Mouse (Mus musculus): ENCODE data around the gene Smarcd3. TPM values are rescaled to one million over a fixed set of nuclear protein-coding genes. Genes with fewer than 3 reads are reported as not detected.
A peak's percentile ranks its signal among the peaks of the same experiment; 100 is the strongest.

The Smarcd3 gene
- polyA plus RNA-seq, 1 experiment from 2014 or later, result 15.2 TPM

DNA sequence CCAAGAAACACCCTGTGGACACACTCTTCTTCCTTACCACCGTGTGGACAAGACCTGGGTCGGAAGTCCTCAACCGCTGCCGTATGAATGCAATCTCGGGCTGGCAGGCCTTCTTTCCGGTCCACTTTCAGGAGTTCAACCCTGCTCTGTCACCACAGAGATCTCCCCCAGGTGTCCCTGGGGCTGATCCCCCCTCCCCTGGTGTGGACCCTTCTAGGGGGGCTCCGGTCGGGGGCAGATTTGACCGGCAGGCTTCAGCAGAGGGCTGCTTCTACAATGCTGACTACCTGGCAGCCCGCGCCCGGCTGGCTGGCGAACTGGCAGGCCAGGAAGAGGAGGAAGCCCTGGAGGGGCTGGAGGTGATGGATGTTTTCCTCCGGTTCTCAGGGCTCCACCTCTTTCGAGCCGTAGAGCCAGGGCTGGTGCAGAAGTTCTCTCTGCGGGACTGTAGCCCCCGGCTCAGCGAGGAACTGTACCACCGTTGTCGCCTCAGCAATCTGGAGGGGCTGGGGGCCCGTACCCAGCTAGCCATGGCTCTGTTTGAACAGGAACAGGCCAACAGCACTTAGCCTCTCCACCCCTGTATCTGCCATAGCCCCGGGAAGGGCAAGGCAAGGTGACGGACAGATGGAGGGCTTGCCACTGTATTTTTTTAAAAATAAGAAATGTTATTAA is 32.3 kb downstream of the Smarcd3 start:
- Histone ChIP-seq H3K4me1 (replicated peaks; ENCODE audit: control insufficient read depth, insufficient read depth, low read length) (peaks cover 33% of the 10 kb centered on the region), H3K4me3 (ENCODE audit: low read depth, low read length) (peak overlapping the region; percentile 25; the same call in 1 of the 2 replicates), H3K4me2 (peak overlapping the region; percentile 62), H3K36me3 (ENCODE audit: control insufficient read depth, insufficient read depth, low read length) (peaks cover 14% of the 10 kb centered on the region; the same call in 1 of the 2 replicates), H3K27me3 (replicated peaks; ENCODE audit: control insufficient read depth, insufficient read depth, low read length) (peaks cover 4% of the 10 kb centered on the region), H3K9me3 (ENCODE audit: control insufficient read depth, low read length) (no peaks in the 10 kb centered on the region), H3K27ac (ENCODE audit: low read depth, low read length) (no peak overlapping the region), H3K9ac (ENCODE audit: low read depth, low read length) (peak overlapping the region; percentile 44; the same call in 1 of the 2 replicates)
- ATAC-seq (replicated peaks; ENCODE audit: low FRiP score) (no peak), DNase-seq (ENCODE audit: low spot score) (no peak)
- WGBS, result 48% methylated on average over 24 of the region's 24 CpGs

DNA sequence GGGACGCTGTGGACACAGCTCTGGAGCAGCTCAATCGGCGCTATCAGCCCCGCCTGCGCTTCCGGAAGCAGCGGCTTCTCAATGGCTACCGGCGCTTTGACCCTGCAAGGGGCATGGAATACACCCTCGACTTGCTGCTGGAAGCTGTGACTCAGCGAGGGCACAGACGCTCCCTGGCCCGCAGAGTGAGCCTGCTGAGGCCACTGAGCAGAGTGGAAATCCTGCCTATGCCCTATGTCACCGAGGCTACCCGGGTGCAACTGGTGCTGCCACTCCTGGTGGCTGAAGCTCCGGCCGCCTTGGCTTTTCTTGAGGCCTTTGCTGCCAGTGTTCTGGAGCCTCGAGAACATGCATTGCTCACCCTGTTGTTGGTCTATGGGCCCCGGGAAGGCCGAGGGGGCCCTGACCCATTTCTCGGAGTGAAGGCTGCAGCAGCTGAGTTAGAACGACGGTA is 32.9 kb downstream of the Smarcd3 start:
- ATAC-seq (replicated peaks; ENCODE audit: low FRiP score), result peak; percentile 12; the same call in 1 of the 2 replicates
- H3K4me3 ChIP-seq (ENCODE audit: low read depth, low read length), result peak overlapping the region; percentile 25
- H3K4me2 ChIP-seq, result peak overlapping the region; percentile 62
- DNase-seq (ENCODE audit: low spot score), result no peak
- H3K36me3 ChIP-seq (ENCODE audit: control insufficient read depth, insufficient read depth, low read length), result peaks cover 14% of the 10 kb centered on the region; the same call in 1 of the 2 replicates
- H3K9ac ChIP-seq (ENCODE audit: low read depth, low read length), result peak overlapping the region; percentile 44
- no peaks in the 10 kb centered on the region for H3K9me3 ChIP-seq (ENCODE audit: control insufficient read depth, low read length)
- H3K4me1 ChIP-seq (replicated peaks; ENCODE audit: control insufficient read depth, insufficient read depth, low read length), result peaks cover 33% of the 10 kb centered on the region
- peaks cover 4% of the 10 kb centered on the region for H3K27me3 ChIP-seq (replicated peaks; ENCODE audit: control insufficient read depth, insufficient read depth, low read length)
- no peak overlapping the region for H3K27ac ChIP-seq (ENCODE audit: low read depth, low read length)
- WGBS, result 23% methylated on average over 23 of the region's 23 CpGs

DNA sequence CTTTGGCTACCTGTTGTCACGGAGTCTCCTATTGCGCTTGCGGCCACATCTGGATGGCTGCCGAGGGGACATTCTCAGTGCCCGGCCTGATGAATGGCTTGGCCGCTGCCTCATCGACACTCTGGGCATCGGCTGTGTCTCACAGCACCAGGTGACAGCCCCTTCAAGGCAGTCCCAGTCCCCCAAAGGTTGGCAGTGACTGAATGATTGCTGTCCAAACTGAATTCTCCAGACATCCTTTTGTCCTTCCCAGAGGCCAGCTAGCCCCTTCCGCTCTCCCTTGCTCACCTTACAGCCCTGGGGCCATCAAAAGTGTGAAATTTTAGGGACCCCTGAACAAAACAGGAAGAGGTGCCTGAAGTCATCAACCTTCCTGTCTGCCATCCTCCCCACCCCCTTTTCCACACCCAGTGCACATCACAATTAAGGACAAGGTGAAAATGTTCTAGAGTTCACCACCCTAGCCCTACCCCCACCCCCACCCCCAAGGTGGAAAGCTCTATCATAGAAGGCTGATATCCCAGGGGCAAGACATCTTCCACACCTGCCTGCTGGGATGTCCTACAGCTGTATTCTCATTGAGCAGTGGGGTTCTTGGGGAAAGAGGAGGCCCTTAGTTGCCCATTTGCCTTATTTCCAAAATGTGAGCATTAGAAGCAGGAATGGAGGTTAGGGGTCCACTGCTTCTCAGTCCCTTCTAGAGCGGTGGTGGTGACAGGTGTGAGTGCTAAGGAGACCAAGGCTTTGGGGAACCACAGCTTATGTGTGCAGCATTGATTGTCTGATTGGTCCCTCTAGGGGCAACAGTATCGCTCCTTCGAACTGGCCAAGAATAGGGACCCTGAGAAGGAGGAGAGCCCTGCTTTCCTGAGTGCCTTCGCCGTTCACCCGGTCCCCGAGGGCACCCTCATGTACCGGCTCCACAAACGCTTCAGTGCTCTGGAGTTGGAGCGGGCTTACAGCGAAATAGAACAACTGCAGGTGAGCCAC is 34.4 kb downstream of the Smarcd3 start:
- ATAC-seq (replicated peaks; ENCODE audit: low FRiP score), result no peak
- H3K27me3 ChIP-seq (replicated peaks; ENCODE audit: control insufficient read depth, insufficient read depth, low read length), result peaks cover 4% of the 10 kb centered on the region; the same call in 1 of the 2 replicates
- H3K9me3 ChIP-seq (ENCODE audit: control insufficient read depth, low read length), result no peaks in the 10 kb centered on the region
- H3K9ac ChIP-seq (ENCODE audit: low read depth, low read length), result no peak overlapping the region
- DNase-seq (ENCODE audit: low spot score), result no peak
- H3K4me3 ChIP-seq (ENCODE audit: low read depth, low read length), result 0 out of 2 replicates have a peak overlapping the region, but pooled peaks have one; percentile 5
- no peak overlapping the region for H3K4me2 ChIP-seq
- H3K36me3 ChIP-seq (ENCODE audit: control insufficient read depth, insufficient read depth, low read length), result peaks cover 13% of the 10 kb centered on the region; the same call in 1 of the 2 replicates
- no peak overlapping the region for H3K27ac ChIP-seq (ENCODE audit: low read depth, low read length)
- 87% methylated on average over 20 of the region's 20 CpGs for WGBS
- H3K4me1 ChIP-seq (replicated peaks; ENCODE audit: control insufficient read depth, insufficient read depth, low read length), result peaks cover 38% of the 10 kb centered on the region

DNA sequence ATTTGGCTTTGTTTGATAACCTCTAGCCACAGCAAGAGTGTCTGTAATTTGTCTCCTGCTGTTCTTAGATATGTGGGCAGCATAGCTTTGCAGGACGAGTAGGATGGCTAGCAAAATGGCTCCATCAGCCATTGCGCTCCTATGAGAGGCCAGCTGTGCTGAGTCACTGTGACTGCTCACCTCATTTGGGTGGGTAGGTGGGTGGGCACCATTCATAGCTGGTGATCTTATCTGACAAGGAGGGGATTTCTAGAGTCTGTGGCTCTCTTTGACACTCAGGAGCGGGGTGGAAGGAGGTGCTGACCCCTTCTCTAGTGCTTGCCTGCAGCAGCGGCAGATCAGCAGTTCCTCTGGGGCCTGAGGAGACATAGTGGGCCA is 37.0 kb downstream of the Smarcd3 start:
- peak overlapping the region; percentile 58 for H3K27ac ChIP-seq (ENCODE audit: low read depth, low read length)
- H3K27me3 ChIP-seq (replicated peaks; ENCODE audit: control insufficient read depth, insufficient read depth, low read length), result no peaks in the 10 kb centered on the region; the same call in 1 of the 2 replicates
- no peaks in the 10 kb centered on the region for H3K9me3 ChIP-seq (ENCODE audit: control insufficient read depth, low read length)
- H3K4me2 ChIP-seq, result peak overlapping the region; percentile 86
- H3K9ac ChIP-seq (ENCODE audit: low read depth, low read length), result peak overlapping the region; percentile 70
- no peak for DNase-seq (ENCODE audit: low spot score)
- 20% methylated on average over 4 of the region's 4 CpGs for WGBS
- peak overlapping the region; percentile 70 for H3K4me3 ChIP-seq (ENCODE audit: low read depth, low read length)
- peaks cover 33% of the 10 kb centered on the region for H3K4me1 ChIP-seq (replicated peaks; ENCODE audit: control insufficient read depth, insufficient read depth, low read length)
- H3K36me3 ChIP-seq (ENCODE audit: control insufficient read depth, insufficient read depth, low read length), result 0 out of 2 replicates have a peak, but pooled peaks cover 9% of the 10 kb centered on the region
- ATAC-seq (replicated peaks; ENCODE audit: low FRiP score), result peak; percentile 61

DNA sequence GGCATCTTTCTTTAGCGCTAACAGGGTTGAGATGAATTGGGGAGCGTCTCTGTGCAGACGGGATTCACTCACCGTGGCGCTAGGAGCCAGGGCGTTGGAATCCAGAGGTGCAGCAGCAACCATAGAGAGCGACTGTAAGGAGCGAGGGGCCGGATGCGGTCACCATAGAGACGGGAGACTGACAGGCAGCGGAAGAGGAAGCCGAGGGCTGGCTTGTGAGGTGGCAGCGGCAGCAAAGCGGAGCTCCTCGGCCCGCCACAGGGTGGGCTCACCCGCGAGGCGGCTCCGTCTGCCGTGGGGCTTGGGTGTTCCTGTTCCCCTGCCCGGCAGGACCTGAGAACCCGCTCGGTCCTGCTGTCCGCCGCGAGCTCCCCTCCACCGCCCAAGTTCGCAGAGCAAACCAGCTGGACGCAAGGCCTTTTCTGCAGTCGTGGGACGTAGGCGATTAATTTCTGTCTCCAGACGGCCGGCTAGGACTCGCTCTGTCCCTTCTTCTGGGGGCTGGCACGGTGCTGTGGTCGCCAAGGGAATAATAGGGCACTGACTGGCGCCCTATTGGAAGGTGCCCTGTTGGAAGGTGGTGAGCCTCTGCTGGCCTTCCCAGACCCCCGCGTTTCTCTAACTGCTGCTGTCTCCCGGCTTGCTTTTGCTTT is 37.5 kb downstream of the Smarcd3 start, which contains the start of gene Chpf2:
TSS of gene Chpf2 (plus strand) at position 195 of the 653 bp plus-strand sequence.
- Histone ChIP-seq H3K36me3 (ENCODE audit: control insufficient read depth, insufficient read depth, low read length) (0 out of 2 replicates have a peak, but pooled peaks cover 6% of the 10 kb centered on the region), H3K9me3 (ENCODE audit: control insufficient read depth, low read length) (no peaks in the 10 kb centered on the region), H3K27ac (ENCODE audit: low read depth, low read length) (peak within 1 kb of the TSS; percentile 58), H3K4me2 (peak within 1 kb of the TSS; percentile 86), H3K4me3 (ENCODE audit: low read depth, low read length) (peak within 1 kb of the TSS; percentile 70), H3K9ac (ENCODE audit: low read depth, low read length) (peak within 1 kb of the TSS; percentile 70), H3K27me3 (replicated peaks; ENCODE audit: control insufficient read depth, insufficient read depth, low read length) (no peaks in the 10 kb centered on the region), H3K4me1 (replicated peaks; ENCODE audit: control insufficient read depth, insufficient read depth, low read length) (peaks cover 28% of the 10 kb centered on the region)
- DNase-seq (ENCODE audit: low spot score) (peak; percentile 84), ATAC-seq (replicated peaks; ENCODE audit: low FRiP score) (peak; percentile 90)
- under 1% methylated on average over 43 of the region's 43 CpGs for WGBS

DNA sequence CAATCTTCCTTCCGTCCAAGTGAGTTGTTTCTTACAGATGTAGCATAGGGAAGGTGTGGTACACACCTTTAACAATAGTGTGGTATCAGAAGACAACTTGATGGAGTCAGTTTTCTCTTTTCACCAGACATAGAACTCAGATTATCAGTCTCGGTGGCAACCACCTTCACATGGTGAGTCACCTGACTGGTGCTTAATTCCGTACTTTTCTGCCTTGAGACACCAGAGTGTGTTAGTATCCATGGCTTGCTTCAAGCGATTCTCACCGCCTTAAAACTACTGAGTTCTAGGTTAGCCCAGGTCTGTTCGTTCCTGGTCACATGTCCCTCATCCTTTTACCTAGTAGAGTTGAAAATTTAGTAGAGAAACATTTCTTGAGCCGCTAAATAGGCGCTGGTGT is 38.1 kb downstream of the Smarcd3 start:
- H3K27ac ChIP-seq (ENCODE audit: low read depth, low read length), result peak overlapping the region; percentile 58; the same call in 1 of the 2 replicates
- DNase-seq (ENCODE audit: low spot score) (no peak), ATAC-seq (replicated peaks; ENCODE audit: low FRiP score) (no peak)
- H3K4me2 ChIP-seq, result peak overlapping the region; percentile 86
- H3K27me3 ChIP-seq (replicated peaks; ENCODE audit: control insufficient read depth, insufficient read depth, low read length), result no peaks in the 10 kb centered on the region
- peaks cover 23% of the 10 kb centered on the region for H3K4me1 ChIP-seq (replicated peaks; ENCODE audit: control insufficient read depth, insufficient read depth, low read length)
- H3K36me3 ChIP-seq (ENCODE audit: control insufficient read depth, insufficient read depth, low read length), result 0 out of 2 replicates have a peak, but pooled peaks cover 4% of the 10 kb centered on the region
- H3K9me3 ChIP-seq (ENCODE audit: control insufficient read depth, low read length), result no peaks in the 10 kb centered on the region
- WGBS, result 14% methylated on average over 8 of the region's 8 CpGs
- peak overlapping the region; percentile 70 for H3K9ac ChIP-seq (ENCODE audit: low read depth, low read length)
- peak overlapping the region; percentile 70 for H3K4me3 ChIP-seq (ENCODE audit: low read depth, low read length)

DNA sequence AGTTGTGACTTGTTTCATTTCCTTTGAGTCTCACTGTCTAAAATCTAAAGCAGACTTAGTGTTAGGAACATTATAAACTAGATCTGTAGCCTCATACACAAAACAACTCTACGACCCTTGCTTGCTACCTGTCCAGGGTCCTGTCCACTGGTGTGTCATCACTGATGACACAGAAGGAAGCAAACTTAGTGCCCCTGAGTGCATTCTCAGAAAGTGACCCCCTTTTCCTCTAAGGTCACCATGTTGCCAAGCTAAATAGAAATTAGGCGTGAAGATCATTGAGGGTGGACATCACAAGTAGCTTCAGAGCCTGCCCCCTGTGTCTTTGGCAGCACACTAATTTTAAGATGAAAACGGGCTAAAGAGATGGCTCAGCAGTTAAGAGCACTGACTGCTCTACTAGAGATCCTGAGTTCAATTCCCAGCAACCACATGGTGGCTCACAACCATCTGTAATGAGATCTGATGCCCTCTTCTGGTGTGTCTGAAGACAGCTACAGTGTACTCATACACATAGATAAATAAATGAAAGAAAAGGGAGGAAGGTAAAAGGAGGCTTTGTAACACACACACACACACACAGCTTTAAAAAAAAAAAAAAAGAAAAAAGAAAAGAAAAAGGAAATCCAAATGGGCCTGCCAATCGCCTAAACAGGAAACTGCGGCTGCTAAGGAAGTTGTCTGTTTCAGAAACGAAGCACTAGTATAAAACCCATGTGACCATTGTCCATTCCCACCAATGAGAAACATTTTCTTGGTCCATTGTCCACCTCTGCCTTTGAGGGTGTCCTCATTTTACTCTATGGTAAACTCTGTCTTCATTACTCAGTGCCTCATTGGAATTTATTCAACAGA is 45.9 kb downstream of the Smarcd3 start:
- WGBS, result 41% methylated on average over 6 of the region's 6 CpGs
- peaks cover 9% of the 10 kb centered on the region for H3K4me1 ChIP-seq (replicated peaks; ENCODE audit: control insufficient read depth, insufficient read depth, low read length)
- ATAC-seq (replicated peaks; ENCODE audit: low FRiP score) (no peak), DNase-seq (ENCODE audit: low spot score) (no peak)
- no peaks in the 10 kb centered on the region for H3K9me3 ChIP-seq (ENCODE audit: control insufficient read depth, low read length)
- peak overlapping the region; percentile 70 for H3K4me2 ChIP-seq
- no peaks in the 10 kb centered on the region for H3K27me3 ChIP-seq (replicated peaks; ENCODE audit: control insufficient read depth, insufficient read depth, low read length)
- peak overlapping the region; percentile 72 for H3K4me3 ChIP-seq (ENCODE audit: low read depth, low read length)
- H3K36me3 ChIP-seq (ENCODE audit: control insufficient read depth, insufficient read depth, low read length), result peaks cover 14% of the 10 kb centered on the region
- H3K9ac ChIP-seq (ENCODE audit: low read depth, low read length), result peak overlapping the region; percentile 59
- peak overlapping the region; percentile 77 for H3K27ac ChIP-seq (ENCODE audit: low read depth, low read length)

All from liver, embryonic 11.5 days (tissue).